Mouse (Mus musculus) thymus, adult 2 months (tissue): ENCODE data around the gene Akr1c14.

Experiments used
- CTCF ChIP-seq: fragments of 200-500 bp; IDR thresholded peaks from 2 replicates; pipeline ENCODE4 v1.5.1; 2012; ENCODE audit warnings: mild to moderate bottlenecking, control low read depth, low read length, moderate library complexity, borderline replicate concordance; ENCODE audit not compliant: control insufficient read depth, poor library complexity, insufficient read depth; ENCODE audit errors: extremely low read depth
- POLR2A ChIP-seq: fragments of 200-500 bp; IDR thresholded peaks from 2 replicates; pipeline ENCODE4 v1.6.1; 2012; ENCODE audit warnings: mild to moderate bottlenecking, low read length, control low read depth, moderate library complexity; ENCODE audit not compliant: control insufficient read depth, poor library complexity, insufficient read depth; ENCODE audit errors: extremely low read depth

DNA sequence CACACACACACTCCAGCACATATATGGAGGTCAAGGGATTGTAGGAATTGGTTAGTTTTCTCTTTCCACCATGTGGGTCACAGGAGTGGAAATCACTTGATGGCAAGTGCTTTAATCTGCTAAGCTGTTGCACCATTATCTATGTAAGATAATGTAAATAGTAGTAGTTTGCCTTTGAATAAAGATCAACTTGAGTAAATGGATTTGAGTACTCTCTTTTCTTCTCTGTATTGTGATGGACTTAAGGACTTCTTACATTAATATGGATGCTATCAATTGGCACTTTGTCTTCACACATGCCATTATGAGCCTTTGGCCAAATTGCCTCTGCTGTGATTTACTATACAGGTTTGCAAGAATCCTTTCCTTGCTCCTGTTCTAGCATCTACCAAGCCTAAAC lies 31.1 kb downstream of the Akr1c14 start:
- no peak for TF ChIP-seq CTCF
- TF ChIP-seq POLR2A = no peak
